Mouse (Mus musculus): ENCODE measurements at regions not wholly inside any gene's neighbourhood (a gene's known extent, or its start where the extent isn't known, plus 50 kb on each side); places are given as distances from the start of the nearest gene placed in this dataset.

GRCm38 (mm10) chr1:169368758-169369157 is 162.5 kb downstream of the Nuf2 start:
- 37% methylated on average over 3 of the region's 3 CpGs for WGBS
- no peak overlapping the region for H3K4me3 ChIP-seq
- H3K27me3 ChIP-seq (ENCODE audit: low read depth, poor library complexity, severe bottlenecking): no peaks in the 10 kb centered on the region
- no peak for DNase-seq (ENCODE audit: low spot score)
- no peak overlapping the region for H3K27ac ChIP-seq
- no peaks in the 10 kb centered on the region for H3K36me3 ChIP-seq
- no peaks in the 10 kb centered on the region for H3K9me3 ChIP-seq (replicated peaks)
- peaks cover 19% of the 10 kb centered on the region for H3K4me1 ChIP-seq

- Histone ChIP-seq H3K36me3 (no peaks in the 10 kb centered on the region), H3K4me1 (peaks cover 19% of the 10 kb centered on the region), H3K27ac (peak overlapping the region; percentile 57; the same call in 1 of the 2 replicates), H3K27me3 (ENCODE audit: low read depth, poor library complexity, severe bottlenecking) (no peaks in the 10 kb centered on the region), H3K9me3 (replicated peaks) (no peaks in the 10 kb centered on the region), H3K4me3 (no peak overlapping the region)
- 42% methylated on average over 10 of the region's 10 CpGs for WGBS
- DNase-seq (ENCODE audit: low spot score): no peak
These were observed 163.3 kb downstream of the Nuf2 start for GRCm38 (mm10) chr1:169367772-169368501.

DNA sequence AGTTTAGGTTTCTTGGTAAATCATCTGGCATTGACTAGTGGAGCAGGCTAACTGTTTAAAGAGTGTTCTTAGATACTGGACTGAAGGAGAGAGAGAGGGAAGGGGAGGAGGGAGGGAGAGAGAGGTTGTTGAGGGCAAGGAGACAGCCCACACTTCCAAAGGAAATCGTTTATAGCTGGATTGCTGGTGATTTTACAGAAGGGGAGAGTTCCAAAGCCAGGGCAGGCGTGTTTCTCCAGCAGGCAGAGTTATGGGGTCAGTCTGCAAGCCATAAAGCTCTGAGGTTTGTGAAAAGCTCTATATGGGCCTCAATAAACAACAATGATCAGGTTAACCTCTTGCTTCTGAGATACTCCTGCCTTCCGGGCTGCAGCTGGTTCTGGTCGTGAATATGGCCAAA is 163.9 kb downstream of the Nuf2 start:
- Histone ChIP-seq H3K4me3 (no peak overlapping the region), H3K4me1 (peaks cover 25% of the 10 kb centered on the region), H3K27me3 (ENCODE audit: low read depth, poor library complexity, severe bottlenecking) (no peaks in the 10 kb centered on the region), H3K9me3 (replicated peaks) (no peaks in the 10 kb centered on the region), H3K27ac (no peak overlapping the region; the same call in 1 of the 2 replicates), H3K36me3 (no peaks in the 10 kb centered on the region)
- DNase-seq (ENCODE audit: low spot score): no peak
- 24% methylated on average over 4 of the region's 4 CpGs for WGBS

DNA sequence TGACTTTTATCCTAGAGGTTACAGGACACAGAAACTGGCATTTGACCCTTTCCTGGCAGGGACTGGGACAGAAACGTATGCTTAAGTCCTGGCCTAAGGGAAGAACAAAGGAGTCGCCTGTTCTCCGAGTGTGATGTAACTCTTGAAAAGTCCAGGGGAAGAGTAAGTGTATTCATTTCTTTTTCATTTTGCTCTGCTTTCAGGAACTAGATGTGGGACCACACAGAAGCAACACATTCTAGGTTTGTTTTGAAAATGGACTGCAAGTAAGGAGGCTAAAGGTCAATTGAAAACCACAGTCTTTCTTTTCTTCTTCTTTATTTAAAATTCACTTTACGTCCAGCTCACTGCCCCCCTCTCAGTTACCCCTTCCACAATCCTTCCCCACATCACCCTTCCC is 168.7 kb downstream of the Nuf2 start:
- no peaks in the 10 kb centered on the region for H3K9me3 ChIP-seq (replicated peaks)
- no peaks in the 10 kb centered on the region for H3K36me3 ChIP-seq
- H3K4me1 ChIP-seq: peaks cover 22% of the 10 kb centered on the region
- H3K27ac ChIP-seq: 0 out of 2 replicates have a peak overlapping the region, but pooled peaks have one; percentile 23
- no peaks in the 10 kb centered on the region for H3K27me3 ChIP-seq (ENCODE audit: low read depth, poor library complexity, severe bottlenecking)
- 67% methylated on average over 4 of the region's 4 CpGs for WGBS
- no peak for DNase-seq (ENCODE audit: low spot score)
- H3K4me3 ChIP-seq: no peak overlapping the region

GRCm38 (mm10) chr1:169357652-169358241 is 173.5 kb downstream of the Nuf2 start:
- no peaks in the 10 kb centered on the region for H3K9me3 ChIP-seq (replicated peaks)

GRCm38 (mm10) chr1:169354021-169354420 is 177.2 kb downstream of the Nuf2 start:
- Histone ChIP-seq H3K4me1 (peaks cover 37% of the 10 kb centered on the region), H3K9me3 (replicated peaks) (no peaks in the 10 kb centered on the region), H3K36me3 (no peaks in the 10 kb centered on the region), H3K4me3 (no peak overlapping the region), H3K27ac (no peak overlapping the region), H3K27me3 (ENCODE audit: low read depth, poor library complexity, severe bottlenecking) (0 out of 2 replicates have a peak, but pooled peaks cover 11% of the 10 kb centered on the region)
- WGBS: 68% methylated on average over 5 of the region's 5 CpGs
- DNase-seq (ENCODE audit: low spot score): peak; percentile 71

More at GRCm38 (mm10) chr1:169357652-169358241, 173.5 kb downstream of the Nuf2 start:
- DNase-seq (ENCODE audit: low spot score): no peak
- Histone ChIP-seq H3K27me3 (ENCODE audit: low read depth, poor library complexity, severe bottlenecking) (0 out of 2 replicates have a peak, but pooled peaks cover 11% of the 10 kb centered on the region), H3K4me1 (peaks cover 39% of the 10 kb centered on the region), H3K4me3 (no peak overlapping the region), H3K36me3 (no peaks in the 10 kb centered on the region), H3K27ac (no peak overlapping the region)
- 80% methylated on average over 6 of the region's 6 CpGs for WGBS

- H3K4me1 ChIP-seq: peaks cover 18% of the 10 kb centered on the region; the same call in 1 of the 2 replicates
- H3K4me3 ChIP-seq: no peak overlapping the region
- no peak for DNase-seq (ENCODE audit: low spot score)
- H3K27ac ChIP-seq: no peak overlapping the region
- WGBS: 62% methylated on average over 2 of the region's 2 CpGs
- H3K36me3 ChIP-seq: no peaks in the 10 kb centered on the region
- H3K9me3 ChIP-seq (replicated peaks): no peaks in the 10 kb centered on the region
- no peaks in the 10 kb centered on the region for H3K27me3 ChIP-seq (ENCODE audit: low read depth, poor library complexity, severe bottlenecking)
These were observed 183.6 kb downstream of the Nuf2 start for GRCm38 (mm10) chr1:169347692-169348091.

DNA sequence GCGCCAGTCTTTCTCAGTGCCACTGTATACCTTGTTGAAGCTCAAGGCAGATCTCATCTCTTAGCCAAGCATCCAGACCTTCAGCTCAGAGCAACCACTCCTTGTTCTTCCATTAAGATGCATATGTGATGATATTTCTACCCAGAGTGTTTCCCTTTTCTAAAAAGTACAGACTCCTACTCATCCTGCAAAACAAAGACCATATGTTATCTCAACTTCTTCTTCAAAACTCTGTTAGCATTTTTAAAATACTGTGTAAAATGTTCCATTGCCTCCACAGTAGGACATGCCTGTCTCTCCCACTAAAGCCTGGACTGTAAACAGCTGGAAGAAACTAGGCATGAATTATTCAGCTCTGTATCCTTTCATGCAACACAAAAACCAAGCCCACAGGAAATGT is 184.4 kb downstream of the Nuf2 start:
- Histone ChIP-seq H3K9me3 (replicated peaks) (no peaks in the 10 kb centered on the region), H3K4me1 (peaks cover 18% of the 10 kb centered on the region; the same call in 1 of the 2 replicates), H3K4me3 (no peak overlapping the region), H3K27me3 (ENCODE audit: low read depth, poor library complexity, severe bottlenecking) (no peaks in the 10 kb centered on the region), H3K36me3 (no peaks in the 10 kb centered on the region), H3K27ac (no peak overlapping the region)
- DNase-seq (ENCODE audit: low spot score): no peak
- WGBS: 93% methylated on average over 1 of the region's 1 CpGs

DNA sequence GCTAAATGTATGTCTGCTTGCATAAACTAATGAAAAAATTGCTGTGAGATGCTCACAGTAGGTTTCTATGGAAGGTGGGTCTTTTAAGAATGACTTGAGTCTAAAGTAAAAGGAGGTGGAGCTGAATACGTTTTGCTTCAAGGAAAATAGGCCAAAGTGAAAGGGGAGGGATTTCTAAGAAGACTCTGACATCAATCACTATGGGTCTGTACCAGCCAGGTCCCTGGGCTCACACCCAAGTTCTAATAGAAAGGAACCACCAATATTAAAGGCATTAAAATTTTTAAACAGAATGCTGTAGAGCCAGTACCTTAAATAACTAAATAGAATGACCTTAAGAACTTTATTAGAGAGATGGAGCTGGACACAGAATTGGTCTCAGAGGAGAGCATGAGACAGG is 190.1 kb downstream of the Nuf2 start:
- H3K9me3 ChIP-seq (replicated peaks): no peaks in the 10 kb centered on the region

GRCm38 (mm10) chr1:169338461-169338860 is 192.8 kb downstream of the Nuf2 start:
- H3K4me3 ChIP-seq: no peak overlapping the region
- no peak overlapping the region for H3K27ac ChIP-seq
- no peaks in the 10 kb centered on the region for H3K9me3 ChIP-seq (replicated peaks)
- no peaks in the 10 kb centered on the region for H3K27me3 ChIP-seq (ENCODE audit: low read depth, poor library complexity, severe bottlenecking)
- DNase-seq (ENCODE audit: low spot score): no peak
- 53% methylated on average over 4 of the region's 4 CpGs for WGBS
- no peaks in the 10 kb centered on the region for H3K36me3 ChIP-seq
- H3K4me1 ChIP-seq: no peaks in the 10 kb centered on the region

More for the DNA sequence above, 190.1 kb downstream of the Nuf2 start:
- Histone ChIP-seq H3K4me3 (no peak overlapping the region), H3K36me3 (no peaks in the 10 kb centered on the region), H3K4me1 (peaks cover 11% of the 10 kb centered on the region; the same call in 1 of the 2 replicates), H3K27ac (no peak overlapping the region), H3K27me3 (ENCODE audit: low read depth, poor library complexity, severe bottlenecking) (no peaks in the 10 kb centered on the region)
- 71% methylated on average over 1 of the region's 1 CpGs for WGBS
- no peak for DNase-seq (ENCODE audit: low spot score)

- H3K36me3 ChIP-seq: no peaks in the 10 kb centered on the region
- H3K4me1 ChIP-seq: no peaks in the 10 kb centered on the region
- H3K9me3 ChIP-seq (replicated peaks): no peaks in the 10 kb centered on the region
- H3K4me3 ChIP-seq: no peak overlapping the region
- 89% methylated on average over 5 of the region's 5 CpGs for WGBS
- DNase-seq (ENCODE audit: low spot score): no peak
- H3K27ac ChIP-seq: no peak overlapping the region
- H3K27me3 ChIP-seq (ENCODE audit: low read depth, poor library complexity, severe bottlenecking): no peaks in the 10 kb centered on the region
These were observed 199.1 kb downstream of the Nuf2 start for GRCm38 (mm10) chr1:169332165-169332564.

GRCm38 (mm10) chr1:169313241-169313640 is 218.0 kb downstream of the Nuf2 start:
- DNase-seq (ENCODE audit: low spot score): no peak
- WGBS: 78% methylated on average over 8 of the region's 8 CpGs
- Histone ChIP-seq H3K9me3 (replicated peaks) (no peaks in the 10 kb centered on the region), H3K27ac (no peak overlapping the region), H3K4me1 (no peaks in the 10 kb centered on the region), H3K4me3 (no peak overlapping the region), H3K36me3 (no peaks in the 10 kb centered on the region), H3K27me3 (ENCODE audit: low read depth, poor library complexity, severe bottlenecking) (no peaks in the 10 kb centered on the region)

DNA sequence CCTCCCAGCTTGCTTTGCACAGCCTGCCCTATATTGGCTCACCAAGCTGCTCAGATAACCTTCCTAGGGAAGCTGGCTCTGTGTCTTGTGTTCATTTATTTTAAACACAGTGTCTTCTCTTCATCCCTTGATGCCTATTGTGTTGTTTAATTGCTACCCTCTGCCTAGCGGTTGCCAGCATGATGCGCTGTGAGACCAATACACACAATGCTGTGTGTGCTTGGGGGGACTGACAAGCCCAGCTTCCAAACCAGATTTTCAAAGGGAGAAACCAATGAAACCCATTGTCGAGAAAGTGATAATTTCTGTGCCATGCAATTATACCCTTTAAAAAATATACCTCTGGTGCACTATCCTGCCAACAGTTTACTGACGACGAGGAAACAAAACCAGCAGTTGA is 247.8 kb downstream of the Nuf2 start:
- Histone ChIP-seq H3K36me3 (no peaks in the 10 kb centered on the region), H3K9me3 (replicated peaks) (no peaks in the 10 kb centered on the region), H3K27me3 (ENCODE audit: low read depth, poor library complexity, severe bottlenecking) (no peaks in the 10 kb centered on the region), H3K4me1 (no peaks in the 10 kb centered on the region), H3K27ac (no peak overlapping the region), H3K4me3 (no peak overlapping the region)
- 95% methylated on average over 5 of the region's 5 CpGs for WGBS
- no peak for DNase-seq (ENCODE audit: low spot score)
